Mouse (Mus musculus) lung, postnatal 0 days (tissue): ENCODE measurements around the gene Cdh12. TPM values are rescaled to one million over a fixed set of nuclear protein-coding genes. Genes with fewer than 3 reads are reported as not detected.
"Not testable (repeated sequence)": the region's sequence is repeated elsewhere in the genome, so short reads cannot be mapped to it uniquely, and the experiment has no call there.

ENCODE experiments used
- ATAC-seq: fragments of 200-750 bp; cut with Nextera tagmentation; 2 replicates; pipeline ENCODE4 v1.8.0; 2017; ENCODE audit warnings: moderate library complexity
- DNase-seq: peaks from one replicate; pipeline ENCODE4 v3.0.0-alpha.2; 2016; ENCODE audit warnings: low spot score
- H3K27ac ChIP-seq: fragments of 300-500 bp; sonication (generic); 2 replicates; pipeline ENCODE4 v1.5.1; 2014; ENCODE audit warnings: antibody characterized with exemption, mild to moderate bottlenecking, low read length, mixed read lengths
- H3K27me3 ChIP-seq: fragments of 300-500 bp; sonication (generic); replicated peaks from 2 replicates; pipeline ENCODE4 v1.6.1; 2014; ENCODE audit warnings: low read length, mixed read lengths; ENCODE audit not compliant: insufficient read depth
- H3K36me3 ChIP-seq: fragments of 300-500 bp; sonication (generic); 2 replicates; pipeline ENCODE4 v1.6.1; 2014; ENCODE audit warnings: low read length, mixed read lengths; ENCODE audit not compliant: insufficient read depth
- H3K4me1 ChIP-seq: fragments of 300-500 bp; sonication (generic); 2 replicates; pipeline ENCODE4 v1.6.1; 2014; ENCODE audit warnings: antibody characterized with exemption, low read depth, low read length, mixed read lengths; ENCODE audit not compliant: insufficient read depth
- H3K4me2 ChIP-seq: fragments of 300-500 bp; sonication (generic); replicated peaks from 2 replicates; pipeline ENCODE4 v1.6.1; 2014; ENCODE audit warnings: low read depth, mild to moderate bottlenecking, low read length, moderate library complexity, mixed read lengths
- H3K4me3 ChIP-seq: fragments of 300-500 bp; sonication (generic); 2 replicates; pipeline ENCODE4 v1.5.1; 2014; ENCODE audit warnings: low read depth, low read length
- H3K9ac ChIP-seq: fragments of 300-500 bp; sonication (generic); replicated peaks from 2 replicates; pipeline ENCODE4 v1.6.1; 2014; ENCODE audit warnings: low read depth, mild to moderate bottlenecking
- H3K9me3 ChIP-seq: fragments of 300-500 bp; sonication (generic); 2 replicates; pipeline ENCODE4 v1.6.1; 2016; ENCODE audit warnings: low read length, mixed read lengths
- CTCF ChIP-seq: IDR thresholded peaks from 2 replicates; pipeline ENCODE4 v1.5.1; 2016; ENCODE audit warnings: antibody characterized with exemption, mild to moderate bottlenecking
- EP300 ChIP-seq: IDR thresholded peaks from 2 replicates; pipeline ENCODE4 v1.6.1; 2016; ENCODE audit warnings: antibody characterized with exemption, mild to moderate bottlenecking, control low read depth
- WGBS: fragments of 180-500 bp; shearing (Covaris S2); extraction: QIAGEN DNeasy Blood & Tissue Kit; methylation state at CpG from one replicate; pipeline ENCODE4 v1.1.7; 2014; 5-methylcytosine and 5-hydroxymethylcytosine counted together
- polyA plus RNA-seq: library from polyadenylated mRNA; unstranded; fragments of >200 nt; fragmentation: Nextera tagmentation; extraction: Ambion mirVana; gene quantifications from 2 replicates; pipeline ENCODE4 v1.2.1, GENCODE M21; 2015

The Cdh12 gene
- polyA plus RNA-seq, 1 experiment from 2014 or later, result not detected

GRCm38 (mm10) chr15:20634593-20634992 is 185.5 kb downstream of the Cdh12 start:
- DNase-seq, result no peak
- H3K9ac ChIP-seq, result no peak overlapping the region
- TF ChIP-seq CTCF (no peak), EP300 (no peak)
- ATAC-seq, result no peak
- H3K4me3 ChIP-seq, result no peak overlapping the region
- H3K27me3 ChIP-seq, result no peaks in the 10 kb centered on the region
- H3K4me1 ChIP-seq, result no peaks in the 10 kb centered on the region
- WGBS, result 54% methylated on average over 2 of the region's 2 CpGs
- H3K9me3 ChIP-seq, result no peaks in the 10 kb centered on the region
- no peak overlapping the region for H3K27ac ChIP-seq
- H3K36me3 ChIP-seq, result no peaks in the 10 kb centered on the region
- no peak overlapping the region for H3K4me2 ChIP-seq

DNA sequence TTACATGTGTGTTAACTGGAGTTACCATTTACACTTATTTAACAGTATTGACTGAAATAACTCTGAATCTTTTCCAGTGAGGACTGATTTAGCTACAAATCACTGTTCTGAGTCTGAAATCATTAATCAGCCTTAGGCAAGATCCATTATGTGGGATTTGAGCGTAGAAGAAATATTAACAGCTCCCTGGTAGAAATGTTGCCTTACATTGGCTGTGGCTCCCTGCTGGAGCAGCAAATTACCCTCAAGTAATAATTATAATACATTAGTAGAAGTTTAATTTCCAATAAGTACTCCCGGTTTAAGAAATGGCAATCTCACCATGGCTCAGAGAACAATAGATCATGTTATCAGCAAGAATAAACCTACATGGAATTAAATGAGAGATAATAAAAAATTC is 190.1 kb downstream of the Cdh12 start:
- no peak for TF ChIP-seq CTCF
- 86% methylated on average over 2 of the region's 2 CpGs for WGBS
- ATAC-seq (no peak), DNase-seq (no peak)
- Histone ChIP-seq H3K4me1 (no peaks in the 10 kb centered on the region), H3K4me3 (no peak overlapping the region), H3K27ac (no peak overlapping the region), H3K9ac (no peak overlapping the region), H3K4me2 (no peak overlapping the region), H3K27me3 (no peaks in the 10 kb centered on the region), H3K9me3 (no peaks in the 10 kb centered on the region), H3K36me3 (no peaks in the 10 kb centered on the region)

- no peak overlapping the region for H3K27ac ChIP-seq
- WGBS, result 71% methylated on average over 3 of the region's 3 CpGs
- H3K4me3 ChIP-seq, result no peak overlapping the region
- no peaks in the 10 kb centered on the region for H3K4me1 ChIP-seq
- DNase-seq (no peak), ATAC-seq (no peak)
- H3K36me3 ChIP-seq, result no peaks in the 10 kb centered on the region
- no peak for TF ChIP-seq EP300
- no peak for TF ChIP-seq CTCF
- no peak overlapping the region for H3K9ac ChIP-seq
- H3K9me3 ChIP-seq, result no peaks in the 10 kb centered on the region
- H3K4me2 ChIP-seq, result no peak overlapping the region
- no peaks in the 10 kb centered on the region for H3K27me3 ChIP-seq
These were observed 193.9 kb downstream of the Cdh12 start for GRCm38 (mm10) chr15:20642905-20643414.

GRCm38 (mm10) chr15:20660221-20660620 is 211.2 kb downstream of the Cdh12 start:
- TF ChIP-seq EP300 (no peak), CTCF (no peak)
- Histone ChIP-seq H3K4me2 (no peak overlapping the region), H3K4me3 (no peak overlapping the region), H3K4me1 (no peaks in the 10 kb centered on the region), H3K9ac (no peak overlapping the region), H3K9me3 (no peaks in the 10 kb centered on the region), H3K27me3 (no peaks in the 10 kb centered on the region), H3K27ac (no peak overlapping the region), H3K36me3 (no peaks in the 10 kb centered on the region)
- DNase-seq, result no peak
- WGBS, result 44% methylated on average over 2 of the region's 2 CpGs
- no peak for ATAC-seq

GRCm38 (mm10) chr15:20666650-20667049 is 217.6 kb downstream of the Cdh12 start, which contains the start of gene Acot10:
Acot10 (minus strand) TSS chr15:20666750.
- 82% methylated on average over 10 of the region's 10 CpGs for WGBS
- ATAC-seq, result no peak
- no peak within 1 kb of the TSS for H3K4me2 ChIP-seq

DNA sequence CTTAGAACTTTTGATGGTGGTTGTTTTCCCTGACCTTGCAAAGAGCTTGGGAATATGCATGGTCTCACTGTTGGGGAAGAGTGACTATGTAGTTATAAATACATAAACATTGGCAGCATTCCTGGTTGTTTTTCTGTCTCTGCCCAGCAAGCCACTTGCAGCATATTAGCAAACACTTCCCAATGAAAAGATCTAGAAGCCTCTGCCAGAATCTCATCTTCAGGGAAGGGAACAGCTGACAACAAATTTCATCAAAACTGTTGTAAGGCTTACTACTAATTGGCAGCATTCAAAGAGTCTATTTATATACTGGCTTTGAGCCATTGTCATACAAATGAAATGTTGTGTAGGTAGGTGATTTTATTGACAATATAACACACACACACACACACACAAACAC is 218.3 kb downstream of the Cdh12 start:
- peak; percentile 40 for DNase-seq

More at GRCm38 (mm10) chr15:20666650-20667049, 217.6 kb downstream of the Cdh12 start, which contains the start of gene Acot10:
- H3K4me3 ChIP-seq, result no peak within 1 kb of the TSS
- no peaks in the 10 kb centered on the region for H3K4me1 ChIP-seq
- no peaks in the 10 kb centered on the region for H3K36me3 ChIP-seq
- H3K9ac ChIP-seq, result no peak within 1 kb of the TSS
- TF ChIP-seq EP300, result no peak
- TF ChIP-seq CTCF, result no peak
- H3K27ac ChIP-seq, result no peak within 1 kb of the TSS
- no peaks in the 10 kb centered on the region for H3K27me3 ChIP-seq
- no peak for DNase-seq
- H3K9me3 ChIP-seq, result no peaks in the 10 kb centered on the region

GRCm38 (mm10) chr15:20667989-20668388 is 218.9 kb downstream of the Cdh12 start:
- 58% methylated on average over 1 of the region's 1 CpGs for WGBS
- no peaks in the 10 kb centered on the region for H3K36me3 ChIP-seq
- H3K4me1 ChIP-seq, result no peaks in the 10 kb centered on the region
- ATAC-seq (no peak), DNase-seq (no peak)
- TF ChIP-seq CTCF, result no peak
- TF ChIP-seq EP300, result no peak
- no peaks in the 10 kb centered on the region for H3K9me3 ChIP-seq
- no peaks in the 10 kb centered on the region for H3K27me3 ChIP-seq
- no peak overlapping the region for H3K4me3 ChIP-seq
- H3K4me2 ChIP-seq, result no peak overlapping the region
- no peak overlapping the region for H3K27ac ChIP-seq
- H3K9ac ChIP-seq, result no peak overlapping the region

More for the DNA sequence above, 218.3 kb downstream of the Cdh12 start:
- no peaks in the 10 kb centered on the region for H3K27me3 ChIP-seq
- no peaks in the 10 kb centered on the region for H3K9me3 ChIP-seq
- no peak for ATAC-seq
- H3K27ac ChIP-seq, result no peak overlapping the region
- H3K4me2 ChIP-seq, result no peak overlapping the region
- TF ChIP-seq EP300 (no peak), CTCF (no peak)
- no peaks in the 10 kb centered on the region for H3K36me3 ChIP-seq
- H3K4me3 ChIP-seq, result no peak overlapping the region
- H3K9ac ChIP-seq, result no peak overlapping the region
- no peaks in the 10 kb centered on the region for H3K4me1 ChIP-seq

- not testable (repeated sequence) for ATAC-seq, H3K4me3 ChIP-seq, H3K27ac ChIP-seq, H3K4me1 ChIP-seq, H3K27me3 ChIP-seq, DNase-seq, H3K36me3 ChIP-seq, H3K9ac ChIP-seq, H3K9me3 ChIP-seq, H3K4me2 ChIP-seq
- 43% methylated on average over 2 of the region's 2 CpGs for WGBS
These were observed 220.4 kb downstream of the Cdh12 start for GRCm38 (mm10) chr15:20669507-20669906.
